Mouse (Mus musculus): ENCODE results near the gene Gdf11.

GRCm38 (mm10) chr10:128919203-128919631 lies 27.7 kb upstream of the Gdf11 start:
- no peak for TF ChIP-seq CTCF (IDR thresholded peaks at IDR 0.05; ENCODE audit: low read depth)
- no peak for TF ChIP-seq EP300 (IDR thresholded peaks at IDR 0.05; ENCODE audit: low read depth)
